Mouse (Mus musculus) bone marrow, adult 2 months (tissue): ENCODE data around the gene Klk8.

Experiments used
- CTCF ChIP-seq: fragments of 200-500 bp; IDR thresholded peaks from 2 replicates; pipeline ENCODE4 v1.5.1; 2011; ENCODE audit warnings: low read length, control low read depth; ENCODE audit not compliant: control insufficient read depth, insufficient read depth
- POLR2A ChIP-seq: fragments of 200-500 bp; IDR thresholded peaks from 2 replicates; pipeline ENCODE4 v1.6.1; 2011; ENCODE audit warnings: low read depth, mild to moderate bottlenecking, control low read depth, low read length, borderline replicate concordance; ENCODE audit not compliant: control insufficient read depth

GRCm38 (mm10) chr7:43785286-43785685 is 12.1 kb upstream of the Klk8 start:
- TF ChIP-seq POLR2A (no peak), CTCF (no peak)
